Mouse (Mus musculus): ENCODE data around the gene Med16.

GRCm38 (mm10) chr10:79884446-79884845, 24.3 kb downstream of the Med16 start:
- TF ChIP-seq CTCF (IDR thresholded peaks at IDR 0.05; ENCODE audit: borderline replicate concordance, control insufficient read depth, extremely low read depth, insufficient read depth, low read length, poor library complexity) (no peak), POLR2A (IDR thresholded peaks at IDR 0.05; ENCODE audit: control insufficient read depth, extremely low read depth, insufficient read depth, low read length, poor library complexity) (no peak)

Data from thymus, adult 2 months (tissue).